Mouse (Mus musculus): Measurements from ENCODE around the gene Slc25a25. TPM values are rescaled to one million over a fixed set of nuclear protein-coding genes. Genes with fewer than 3 reads are reported as not detected.

Slc25a25 gene
- polyA plus RNA-seq, 1 experiment from 2014 or later, result 49.9 TPM

- Histone ChIP-seq H3K9me3 (no peaks in the 10 kb centered on the region), H3K27me3 (no peaks in the 10 kb centered on the region), H3K4me2 (no peak overlapping the region), H3K36me3 (0 out of 2 replicates have a peak, but pooled peaks cover 5% of the 10 kb centered on the region), H3K4me3 (no peak overlapping the region), H3K27ac (replicated peaks) (no peak overlapping the region), H3K4me1 (replicated peaks) (peaks cover 49% of the 10 kb centered on the region), H3K9ac (no peak overlapping the region)
- no peak for ATAC-seq (ENCODE audit: low read depth)
- WGBS, result 26% methylated on average over 6 of the region's 6 CpGs
These were observed 12.1 kb downstream of the Slc25a25 start for GRCm38 (mm10) chr2:32439177-32439576.

GRCm38 (mm10) chr2:32438733-32439132 is 12.5 kb downstream of the Slc25a25 start:
- H3K27ac ChIP-seq (replicated peaks), result no peak overlapping the region
- H3K4me2 ChIP-seq, result no peak overlapping the region
- no peak overlapping the region for H3K4me3 ChIP-seq
- WGBS, result 80% methylated on average over 3 of the region's 3 CpGs
- H3K9ac ChIP-seq, result no peak overlapping the region
- 0 out of 2 replicates have a peak, but pooled peaks cover 2% of the 10 kb centered on the region for H3K36me3 ChIP-seq
- ATAC-seq (ENCODE audit: low read depth), result no peak
- H3K9me3 ChIP-seq, result no peaks in the 10 kb centered on the region
- H3K4me1 ChIP-seq (replicated peaks), result peaks cover 49% of the 10 kb centered on the region
- H3K27me3 ChIP-seq, result no peaks in the 10 kb centered on the region

- Histone ChIP-seq H3K4me2 (no peak overlapping the region), H3K36me3 (no peaks in the 10 kb centered on the region), H3K27ac (replicated peaks) (peak overlapping the region; percentile 77), H3K4me1 (replicated peaks) (peaks cover 49% of the 10 kb centered on the region), H3K9me3 (no peaks in the 10 kb centered on the region), H3K27me3 (no peaks in the 10 kb centered on the region), H3K4me3 (no peak overlapping the region), H3K9ac (peak overlapping the region; percentile 6; the same call in 1 of the 2 replicates)
- ATAC-seq (ENCODE audit: low read depth), result no peak
- 54% methylated on average over 2 of the region's 2 CpGs for WGBS
These were observed 13.6 kb downstream of the Slc25a25 start for GRCm38 (mm10) chr2:32437612-32438166.

- Histone ChIP-seq H3K9ac (no peak overlapping the region), H3K36me3 (no peaks in the 10 kb centered on the region), H3K27me3 (no peaks in the 10 kb centered on the region), H3K4me3 (no peak overlapping the region), H3K4me1 (replicated peaks) (peaks cover 52% of the 10 kb centered on the region), H3K9me3 (no peaks in the 10 kb centered on the region), H3K27ac (replicated peaks) (peak overlapping the region; percentile 77), H3K4me2 (no peak overlapping the region)
- WGBS, result 56% methylated on average over 3 of the region's 3 CpGs
- ATAC-seq (ENCODE audit: low read depth), result peak; percentile 79
These were observed 14.4 kb downstream of the Slc25a25 start for GRCm38 (mm10) chr2:32436686-32437372.

- H3K4me1 ChIP-seq (replicated peaks), result peaks cover 48% of the 10 kb centered on the region
- H3K27ac ChIP-seq (replicated peaks), result peak overlapping the region; percentile 92
- WGBS, result 6% methylated on average over 18 of the region's 18 CpGs
- H3K36me3 ChIP-seq, result no peaks in the 10 kb centered on the region
- peak overlapping the region; percentile 56 for H3K4me3 ChIP-seq
- peak overlapping the region; percentile 86 for H3K4me2 ChIP-seq
- no peaks in the 10 kb centered on the region for H3K27me3 ChIP-seq
- H3K9me3 ChIP-seq, result no peaks in the 10 kb centered on the region
- peak; percentile 94 for ATAC-seq (ENCODE audit: low read depth)
- peak overlapping the region; percentile 84 for H3K9ac ChIP-seq
These were observed 20.3 kb downstream of the Slc25a25 start for GRCm38 (mm10) chr2:32430701-32431676.

- H3K36me3 ChIP-seq, result no peaks in the 10 kb centered on the region
- peaks cover 53% of the 10 kb centered on the region for H3K4me1 ChIP-seq (replicated peaks)
- H3K4me3 ChIP-seq, result peak overlapping the region; percentile 56
- no peaks in the 10 kb centered on the region for H3K27me3 ChIP-seq
- 69% methylated on average over 4 of the region's 4 CpGs for WGBS
- peak overlapping the region; percentile 86 for H3K4me2 ChIP-seq
- ATAC-seq (ENCODE audit: low read depth), result no peak
- peak overlapping the region; percentile 90 for H3K27ac ChIP-seq (replicated peaks)
- no peaks in the 10 kb centered on the region for H3K9me3 ChIP-seq
- peak overlapping the region; percentile 84 for H3K9ac ChIP-seq
These were observed 21.9 kb downstream of the Slc25a25 start for GRCm38 (mm10) chr2:32429215-32429891.

GRCm38 (mm10) chr2:32428262-32428722 is 23.0 kb downstream of the Slc25a25 start:
- peak overlapping the region; percentile 71 for H3K9ac ChIP-seq
- H3K4me3 ChIP-seq, result peak overlapping the region; percentile 56
- H3K27me3 ChIP-seq, result no peaks in the 10 kb centered on the region
- ATAC-seq (ENCODE audit: low read depth), result peak; percentile 60
- no peaks in the 10 kb centered on the region for H3K36me3 ChIP-seq
- 33% methylated on average over 8 of the region's 8 CpGs for WGBS
- H3K27ac ChIP-seq (replicated peaks), result peak overlapping the region; percentile 90
- peaks cover 63% of the 10 kb centered on the region for H3K4me1 ChIP-seq (replicated peaks)
- H3K9me3 ChIP-seq, result no peaks in the 10 kb centered on the region
- peak overlapping the region; percentile 86 for H3K4me2 ChIP-seq

GRCm38 (mm10) chr2:32427720-32428119 is 23.5 kb downstream of the Slc25a25 start:
- WGBS, result 80% methylated on average over 5 of the region's 5 CpGs
- Histone ChIP-seq H3K9ac (peak overlapping the region; percentile 42), H3K36me3 (no peaks in the 10 kb centered on the region)

GRCm38 (mm10) chr2:32426141-32426540 is 25.1 kb downstream of the Slc25a25 start:
- Histone ChIP-seq H3K27ac (replicated peaks) (no peak overlapping the region), H3K9ac (no peak overlapping the region), H3K4me3 (no peak overlapping the region), H3K9me3 (no peaks in the 10 kb centered on the region), H3K27me3 (no peaks in the 10 kb centered on the region), H3K4me1 (replicated peaks) (peaks cover 69% of the 10 kb centered on the region), H3K4me2 (no peak overlapping the region), H3K36me3 (peaks cover 5% of the 10 kb centered on the region)
- no peak for ATAC-seq (ENCODE audit: low read depth)
- 94% methylated on average over 1 of the region's 1 CpGs for WGBS

More at GRCm38 (mm10) chr2:32427720-32428119, 23.5 kb downstream of the Slc25a25 start:
- Histone ChIP-seq H3K4me1 (replicated peaks) (peaks cover 69% of the 10 kb centered on the region), H3K9me3 (no peaks in the 10 kb centered on the region), H3K4me2 (peak overlapping the region; percentile 86), H3K27ac (replicated peaks) (peak overlapping the region; percentile 90), H3K4me3 (peak overlapping the region; percentile 56), H3K27me3 (no peaks in the 10 kb centered on the region)
- no peak for ATAC-seq (ENCODE audit: low read depth)

GRCm38 (mm10) chr2:32425568-32425967 is 25.7 kb downstream of the Slc25a25 start:
- Histone ChIP-seq H3K27me3 (no peaks in the 10 kb centered on the region), H3K9ac (no peak overlapping the region), H3K27ac (replicated peaks) (no peak overlapping the region), H3K4me1 (replicated peaks) (peaks cover 68% of the 10 kb centered on the region), H3K36me3 (peaks cover 11% of the 10 kb centered on the region), H3K4me2 (no peak overlapping the region), H3K4me3 (no peak overlapping the region), H3K9me3 (no peaks in the 10 kb centered on the region)
- ATAC-seq (ENCODE audit: low read depth), result no peak
- 81% methylated on average over 5 of the region's 5 CpGs for WGBS

- Histone ChIP-seq H3K9me3 (no peaks in the 10 kb centered on the region), H3K36me3 (peaks cover 19% of the 10 kb centered on the region), H3K9ac (peak overlapping the region; percentile 71), H3K27me3 (no peaks in the 10 kb centered on the region), H3K4me1 (replicated peaks) (peaks cover 60% of the 10 kb centered on the region), H3K27ac (replicated peaks) (peak overlapping the region; percentile 87), H3K4me2 (0 out of 2 replicates have a peak overlapping the region, but pooled peaks have one; percentile 68), H3K4me3 (no peak overlapping the region)
- ATAC-seq (ENCODE audit: low read depth), result no peak
- 68% methylated on average over 3 of the region's 3 CpGs for WGBS
These were observed 26.4 kb downstream of the Slc25a25 start for GRCm38 (mm10) chr2:32424796-32425195.
